ENCODE assay signal across 7 mouse cellular contexts in genomic region chr5:64610562-64611405, GRCm38 (mm10).
DNase-seq lines count a peak whose midpoint lies in the region; ATAC-seq and TF ChIP-seq lines count a peak whose summit lies in the region.

No protein-coding gene starts in this region.

- H3K9me3 ChIP-seq in intestine, postnatal 0 days (ENCODE audit: control insufficient read depth) = no peaks in the 10 kb centered on the region
- no peaks in the 10 kb centered on the region for H3K9me3 ChIP-seq in liver, postnatal 0 days (ENCODE audit: low read length)

- peak overlapping the region; percentile 38 for H3K9ac ChIP-seq in heart, adult 2 months (ENCODE audit: low read depth, low read length)
- H3K9ac ChIP-seq in intestine, postnatal 0 days (ENCODE audit: low read depth, low read length) = no peak overlapping the region
- H3K9ac ChIP-seq in liver, postnatal 0 days (replicated peaks) = peak overlapping the region; percentile 17

- TF ChIP-seq POLR2A in cortical plate, adult 2 months (IDR thresholded peaks at IDR 0.05; ENCODE audit: extremely low read depth, insufficient read depth, low read length) = no peak
- peak; percentile 17; the same call in 1 of the 2 replicates for TF ChIP-seq POLR2A in heart, adult 2 months (IDR thresholded peaks at IDR 0.05; ENCODE audit: insufficient read depth, low read depth, low read length)

- no peaks in the 10 kb centered on the region for H3K27me3 ChIP-seq in heart, adult 2 months (ENCODE audit: control insufficient read depth, insufficient read depth, low read length)
- no peaks in the 10 kb centered on the region for H3K27me3 ChIP-seq in intestine, postnatal 0 days (replicated peaks; ENCODE audit: control insufficient read depth, insufficient read depth, low read length)
- H3K27me3 ChIP-seq in liver, postnatal 0 days (ENCODE audit: insufficient read depth, low read length) = no peaks in the 10 kb centered on the region

- no peaks in the 10 kb centered on the region for H3K79me2 ChIP-seq in heart, adult 2 months (replicated peaks; ENCODE audit: control insufficient read depth, insufficient read depth, low read length)

- intact Hi-C loops in heart, adult 2 months (cut with DNase I) = no loop called here

- peak; percentile 76 for ATAC-seq in intestine, postnatal 0 days
- ATAC-seq in liver, postnatal 0 days = peak; percentile 91

- H3K4me1 ChIP-seq in cortical plate, adult 2 months (ENCODE audit: control insufficient read depth, insufficient read depth, low read length) = no peaks in the 10 kb centered on the region
- H3K4me1 ChIP-seq in heart, adult 2 months (ENCODE audit: control insufficient read depth, insufficient read depth, low read length) = peaks cover 8% of the 10 kb centered on the region
- 0 out of 2 replicates have a peak, but pooled peaks cover 8% of the 10 kb centered on the region for H3K4me1 ChIP-seq in intestine, postnatal 0 days (replicated peaks; ENCODE audit: control insufficient read depth, insufficient read depth, low read length)
- H3K4me1 ChIP-seq in liver, postnatal 0 days (ENCODE audit: insufficient read depth) = peaks cover 20% of the 10 kb centered on the region

- no peak overlapping the region for H3K4me2 ChIP-seq in intestine, postnatal 0 days (replicated peaks; ENCODE audit: low read depth)
- H3K4me2 ChIP-seq in liver, postnatal 0 days (ENCODE audit: low read depth, low read length) = no peak overlapping the region

- H3K27ac ChIP-seq in cortical plate, adult 2 months (ENCODE audit: insufficient read depth, low read length) = 0 out of 2 replicates have a peak overlapping the region, but pooled peaks have one; percentile 51
- H3K27ac ChIP-seq in heart, adult 2 months = peak overlapping the region; percentile 80
- no peak overlapping the region; the same call in 1 of the 2 replicates for H3K27ac ChIP-seq in intestine, postnatal 0 days (ENCODE audit: low read depth, low read length)
- H3K27ac ChIP-seq in liver, postnatal 0 days (ENCODE audit: low read depth) = 0 out of 2 replicates have a peak overlapping the region, but pooled peaks have one; percentile 25

- TF ChIP-seq CTCF in cortical plate, adult 2 months (IDR thresholded peaks at IDR 0.05; ENCODE audit: extremely low read depth, insufficient read depth, low read length) = no peak
- TF ChIP-seq CTCF in heart, adult 2 months (IDR thresholded peaks at IDR 0.05) = no peak
- TF ChIP-seq CTCF in intestine, postnatal 0 days (IDR thresholded peaks at IDR 0.05; ENCODE audit: low read depth) = no peak
- TF ChIP-seq CTCF in liver, postnatal 0 days (IDR thresholded peaks at IDR 0.05; ENCODE audit: low read depth) = no peak

- peaks cover 4% of the 10 kb centered on the region for H3K36me3 ChIP-seq in heart, adult 2 months (ENCODE audit: control insufficient read depth, insufficient read depth, low read length)
- no peaks in the 10 kb centered on the region for H3K36me3 ChIP-seq in intestine, postnatal 0 days (ENCODE audit: control insufficient read depth, insufficient read depth)
- no peaks in the 10 kb centered on the region for H3K36me3 ChIP-seq in liver, postnatal 0 days (replicated peaks; ENCODE audit: insufficient read depth, low read length)

- H3K4me3 ChIP-seq in cortical plate, adult 2 months (ENCODE audit: insufficient read depth, low read length) = no peak overlapping the region
- no peak overlapping the region for H3K4me3 ChIP-seq in heart, adult 2 months
- no peak overlapping the region for H3K4me3 ChIP-seq in intestine, postnatal 0 days (ENCODE audit: low read depth, low read length)
- H3K4me3 ChIP-seq in liver, postnatal 0 days (ENCODE audit: low read depth, low read length) = no peak overlapping the region

- peak; percentile 72; the same call in 1 of the 2 replicates for TF ChIP-seq EP300 in heart, adult 2 months (IDR thresholded peaks at IDR 0.05; ENCODE audit: insufficient read depth, low read depth, low read length)
- TF ChIP-seq EP300 in liver, postnatal 0 days (IDR thresholded peaks at IDR 0.05; ENCODE audit: low read depth) = no peak

- DNase-seq in ZHBTc4 (ENCODE audit: low read depth, low spot score) = peak; percentile 94
- DNase-seq in heart, adult 2 months = peak; percentile 76 to 83
- DNase-seq in liver, postnatal 0 days = peak; percentile 77
- DNase-seq in ovary, postnatal 14 days (ENCODE audit: low spot score) = peak; percentile 34
- no peak for DNase-seq in spleen, postnatal 14 days (ENCODE audit: low spot score in 2 of 2)

- 27% methylated on average over 13 of the region's 13 CpGs for WGBS in heart, adult 2 months
- WGBS in intestine, postnatal 0 days = 23% methylated on average over 12 of the region's 13 CpGs
- WGBS in liver, postnatal 0 days (ENCODE audit: insufficient replicate concordance) = 28% methylated on average over 12 of the region's 13 CpGs

Comparison
In these comparisons a context has a peak if more than half of its experiments do, and no peak if none do; other contexts are left out.
1. DNase-seq: peak in ZHBTc4 (single experiment), heart, adult 2 months (2 of 2), liver, postnatal 0 days (single experiment) and ovary, postnatal 14 days (single experiment); none in spleen, postnatal 14 days (0 of 2).